Mouse (Mus musculus) retina, embryonic 14.5 days (tissue): ENCODE measurements at regions not wholly inside any gene's neighbourhood (a gene's known extent, or its start where the extent isn't known, plus 50 kb on each side); places are given as distances from the start of the nearest gene placed in this dataset.

Experiments
- DNase-seq: peaks from one replicate; pipeline ENCODE4 v3.0.0-alpha.2; 2015; ENCODE audit warnings: low spot score

GRCm38 (mm10) chr2:83224018-83224417 is 280.6 kb downstream of the Fsip2 start:
- no peak for DNase-seq

- DNase-seq = no peak
Measured at GRCm38 (mm10) chr2:83226198-83226597, 282.8 kb downstream of the Fsip2 start.

- DNase-seq = no peak
Measured at GRCm38 (mm10) chr2:83251173-83252101, 308.0 kb downstream of the Fsip2 start.

- no peak for DNase-seq
Measured at GRCm38 (mm10) chr2:83256811-83257321, 313.4 kb downstream of the Fsip2 start.

- DNase-seq = no peak
Measured at GRCm38 (mm10) chr2:83258613-83259012, 315.2 kb downstream of the Fsip2 start.

GRCm38 (mm10) chr2:83303515-83303914 is 340.7 kb upstream of the Zc3h15 start:
- peak; percentile 40 for DNase-seq

- DNase-seq = peak; percentile 62
Measured at GRCm38 (mm10) chr2:83332056-83332769, 312.0 kb upstream of the Zc3h15 start.

DNA sequence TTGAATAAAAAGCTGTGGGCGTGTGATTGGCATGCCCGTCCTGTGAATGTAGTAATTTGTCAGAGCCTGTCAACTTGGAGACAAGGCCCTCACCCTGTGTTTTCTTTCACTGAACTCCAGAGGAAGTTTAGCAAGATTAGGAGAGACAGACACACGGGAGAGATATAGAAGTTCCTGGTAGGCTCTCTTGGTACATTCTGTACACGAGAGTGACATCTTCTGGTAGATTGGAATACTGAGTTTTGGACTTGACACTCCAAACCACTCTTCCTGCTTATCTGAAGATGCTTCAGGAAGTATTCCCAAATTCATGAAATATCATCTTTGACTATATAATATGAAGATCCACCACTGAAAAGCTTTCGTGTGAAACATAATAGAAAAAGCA is 311.5 kb upstream of the Zc3h15 start:
- peak; percentile 80 for DNase-seq

DNA sequence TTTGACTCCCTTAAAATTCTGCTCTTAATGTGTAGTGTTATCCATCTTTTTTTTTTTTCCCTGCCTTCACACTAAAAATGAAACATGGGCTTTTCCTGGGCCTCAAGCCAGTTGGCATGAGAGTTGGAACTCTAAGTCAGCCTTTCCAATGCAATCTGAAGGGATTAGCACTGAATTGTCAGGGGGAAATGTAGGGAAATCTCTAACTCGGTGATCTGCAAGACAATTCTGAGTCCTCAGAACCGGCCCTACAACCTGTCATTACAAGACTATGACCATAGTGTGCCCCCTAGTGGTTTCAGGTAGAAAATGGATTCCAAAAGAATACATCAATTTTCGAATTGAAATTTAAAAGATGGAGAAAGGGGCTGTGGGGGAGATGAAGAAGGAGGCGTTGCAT is 306.9 kb upstream of the Zc3h15 start:
- DNase-seq = peak; percentile 61

DNA sequence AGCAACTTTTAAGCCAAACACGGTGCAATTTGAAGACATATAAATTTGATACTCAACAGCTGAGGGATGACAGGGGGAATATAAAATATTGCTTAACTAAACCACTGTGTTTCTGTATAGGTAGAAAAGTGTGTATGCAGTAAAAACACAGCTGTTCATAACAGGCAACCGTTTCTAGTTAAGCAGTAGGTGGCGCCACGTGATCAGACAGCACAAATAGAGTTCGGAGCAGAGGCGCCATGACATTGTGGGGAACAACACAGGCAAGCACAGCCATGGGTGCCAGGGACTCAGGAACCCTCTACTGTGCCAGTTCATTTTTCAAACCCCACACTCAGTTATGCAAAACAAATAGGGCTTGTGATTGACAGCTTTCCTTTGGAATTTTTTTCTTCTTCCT is 304.1 kb upstream of the Zc3h15 start:
- no peak for DNase-seq
